Mouse (Mus musculus): ENCODE measurements around the gene Csnk1g2.

DNA sequence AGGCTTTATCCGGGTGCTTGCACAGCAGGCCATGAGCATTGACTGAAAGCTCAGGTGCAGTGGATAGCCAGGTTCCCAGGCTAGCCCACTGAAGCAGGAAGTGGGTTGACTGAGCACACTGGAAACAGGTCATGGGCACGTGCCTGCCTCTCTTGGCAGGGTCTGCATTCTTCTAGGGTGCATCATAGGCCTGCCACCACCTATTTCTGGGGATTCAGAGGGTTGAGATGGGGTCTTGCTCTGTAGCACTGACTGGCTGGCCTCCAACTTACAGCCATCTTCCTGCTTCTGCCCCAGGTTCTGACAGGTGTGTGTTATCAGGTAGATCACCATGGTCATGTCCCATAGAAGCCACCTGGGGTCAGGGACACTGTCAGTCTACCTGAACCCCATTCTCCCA is 17.6 kb upstream of the Csnk1g2 start:
- no peak for TF ChIP-seq CTCF (IDR thresholded peaks at IDR 0.05; ENCODE audit: low read depth)
- TF ChIP-seq EP300 (optimal IDR thresholded peaks at IDR 0.05): no peak
